Mouse (Mus musculus) midbrain, embryonic 12.5 days (tissue): Measurements from ENCODE around the gene Fgf9. TPM values are rescaled to one million over a fixed set of nuclear protein-coding genes. Genes with fewer than 3 reads are reported as not detected.

Source experiments
- ATAC-seq: fragments of 200-750 bp; cut with Nextera tagmentation; 2 replicates; pipeline ENCODE4 v1.8.0; 2017; ENCODE audit warnings: low read depth, moderate TSS enrichment, moderate library complexity; ENCODE audit not compliant: low FRiP score
- H3K27ac ChIP-seq: fragments of 300-500 bp; sonication (generic); replicated peaks from 2 replicates; pipeline ENCODE4 v1.5.1; 2016; ENCODE audit warnings: mild to moderate bottlenecking
- H3K27me3 ChIP-seq: fragments of 300-500 bp; sonication (generic); 2 replicates; pipeline ENCODE4 v1.6.1; 2016; ENCODE audit warnings: mild to moderate bottlenecking
- H3K36me3 ChIP-seq: fragments of 300-500 bp; sonication (generic); 2 replicates; pipeline ENCODE4 v1.6.1; 2016
- H3K4me1 ChIP-seq: fragments of 300-500 bp; sonication (generic); 2 replicates; pipeline ENCODE4 v1.6.1; 2016
- H3K4me2 ChIP-seq: fragments of 300-500 bp; sonication (generic); replicated peaks from 2 replicates; pipeline ENCODE4 v1.6.1; 2016; ENCODE audit warnings: mild to moderate bottlenecking, moderate library complexity
- H3K4me3 ChIP-seq: fragments of 300-500 bp; sonication (generic); 2 replicates; pipeline ENCODE4 v1.5.1; 2016; ENCODE audit warnings: mild to moderate bottlenecking
- H3K9ac ChIP-seq: fragments of 300-500 bp; sonication (generic); replicated peaks from 2 replicates; pipeline ENCODE4 v1.6.1; 2016; ENCODE audit warnings: mild to moderate bottlenecking, moderate library complexity
- H3K9me3 ChIP-seq: fragments of 300-500 bp; sonication (generic); 2 replicates; pipeline ENCODE4 v1.6.1; 2016; ENCODE audit warnings: mild to moderate bottlenecking
- WGBS: fragments of 180-500 bp; shearing (Covaris S2); methylation state at CpG from one replicate; pipeline ENCODE4 v1.1.7; 2016; 5-methylcytosine and 5-hydroxymethylcytosine counted together
- polyA plus RNA-seq: library from polyadenylated mRNA; unstranded; fragments of >200 nt; fragmentation: Nextera tagmentation; extraction: Ambion mirVana; gene quantifications from 2 replicates; pipeline ENCODE4 v1.2.1, GENCODE M21; 2016

The Fgf9 gene
- polyA plus RNA-seq: 3.4 and 3.9 TPM in 2 replicates

GRCm38 (mm10) chr14:58070481-58071119, at the start of gene Fgf9:
Gene Fgf9 (plus strand): TSS chr14:58070547.
- WGBS: 0% methylated on average over 33 of the region's 33 CpGs
- no peak for ATAC-seq
- Histone ChIP-seq H3K4me1 (peaks cover 39% of the 10 kb centered on the region), H3K9me3 (no peaks in the 10 kb centered on the region), H3K4me2 (peak within 1 kb of the TSS; percentile 97), H3K27me3 (peaks cover 70% of the 10 kb centered on the region), H3K36me3 (no peaks in the 10 kb centered on the region), H3K9ac (peak within 1 kb of the TSS; percentile 66), H3K27ac (no peak within 1 kb of the TSS), H3K4me3 (peak within 1 kb of the TSS; percentile 61)

- no peaks in the 10 kb centered on the region for H3K36me3 ChIP-seq
- peaks cover 7% of the 10 kb centered on the region; the same call in 1 of the 2 replicates for H3K27me3 ChIP-seq
- no peak overlapping the region for H3K27ac ChIP-seq
- no peak for ATAC-seq
- H3K4me1 ChIP-seq: peaks cover 5% of the 10 kb centered on the region; the same call in 1 of the 2 replicates
- 11% methylated on average over 8 of the region's 8 CpGs for WGBS
- no peak overlapping the region for H3K4me3 ChIP-seq
- H3K9ac ChIP-seq: no peak overlapping the region
- H3K4me2 ChIP-seq: no peak overlapping the region
- no peaks in the 10 kb centered on the region for H3K9me3 ChIP-seq
Observed at GRCm38 (mm10) chr14:58034567-58034966, 35.8 kb upstream of the Fgf9 start.

GRCm38 (mm10) chr14:58036174-58036573, 34.2 kb upstream of the Fgf9 start:
- no peak overlapping the region for H3K9ac ChIP-seq
- WGBS: 50% methylated on average over 6 of the region's 6 CpGs
- ATAC-seq: no peak

GRCm38 (mm10) chr14:58046639-58047284, 23.6 kb upstream of the Fgf9 start:
- H3K36me3 ChIP-seq: no peaks in the 10 kb centered on the region
- H3K4me2 ChIP-seq: no peak overlapping the region
- 87% methylated on average over 4 of the region's 4 CpGs for WGBS
- H3K27ac ChIP-seq: no peak overlapping the region
- ATAC-seq: no peak
- H3K9me3 ChIP-seq: no peaks in the 10 kb centered on the region
- H3K4me3 ChIP-seq: no peak overlapping the region
- no peaks in the 10 kb centered on the region for H3K4me1 ChIP-seq
- H3K9ac ChIP-seq: no peak overlapping the region
- H3K27me3 ChIP-seq: no peaks in the 10 kb centered on the region

More at GRCm38 (mm10) chr14:58036174-58036573, 34.2 kb upstream of the Fgf9 start:
- no peak overlapping the region for H3K4me2 ChIP-seq
- no peaks in the 10 kb centered on the region for H3K9me3 ChIP-seq
- no peak overlapping the region for H3K27ac ChIP-seq
- H3K4me1 ChIP-seq: peaks cover 5% of the 10 kb centered on the region; the same call in 1 of the 2 replicates
- H3K27me3 ChIP-seq: peaks cover 7% of the 10 kb centered on the region; the same call in 1 of the 2 replicates
- no peaks in the 10 kb centered on the region for H3K36me3 ChIP-seq
- H3K4me3 ChIP-seq: no peak overlapping the region

- H3K27ac ChIP-seq: no peak overlapping the region
- H3K9ac ChIP-seq: no peak overlapping the region
- no peaks in the 10 kb centered on the region for H3K27me3 ChIP-seq
- H3K4me3 ChIP-seq: no peak overlapping the region
- 0 out of 2 replicates have a peak, but pooled peaks cover 4% of the 10 kb centered on the region for H3K9me3 ChIP-seq
- WGBS: 81% methylated on average over 5 of the region's 5 CpGs
- H3K36me3 ChIP-seq: no peaks in the 10 kb centered on the region
- ATAC-seq: no peak
- no peak overlapping the region for H3K4me2 ChIP-seq
- no peaks in the 10 kb centered on the region for H3K4me1 ChIP-seq
Observed at GRCm38 (mm10) chr14:58050691-58051090, 19.7 kb upstream of the Fgf9 start.

- Histone ChIP-seq H3K27ac (no peak overlapping the region), H3K27me3 (peaks cover 41% of the 10 kb centered on the region), H3K9ac (no peak overlapping the region), H3K4me2 (no peak overlapping the region), H3K4me1 (peaks cover 17% of the 10 kb centered on the region), H3K4me3 (no peak overlapping the region), H3K36me3 (no peaks in the 10 kb centered on the region), H3K9me3 (no peaks in the 10 kb centered on the region)
- ATAC-seq: no peak
- 52% methylated on average over 2 of the region's 2 CpGs for WGBS
Observed at GRCm38 (mm10) chr14:58067586-58067985, 2.8 kb upstream of the Fgf9 start.

GRCm38 (mm10) chr14:58068641-58069040, 1.7 kb upstream of the Fgf9 start:
- WGBS: 80% methylated on average over 1 of the region's 1 CpGs
- H3K9me3 ChIP-seq: no peaks in the 10 kb centered on the region

GRCm38 (mm10) chr14:58069927-58070326, 420 bp upstream of the Fgf9 start:
- ATAC-seq: no peak
- no peak overlapping the region; the same call in 1 of the 2 replicates for H3K9ac ChIP-seq
- H3K4me3 ChIP-seq: peak overlapping the region; percentile 61
- H3K27me3 ChIP-seq: peaks cover 63% of the 10 kb centered on the region
- H3K27ac ChIP-seq: no peak overlapping the region
- WGBS: 3% methylated on average over 6 of the region's 6 CpGs
- H3K9me3 ChIP-seq: no peaks in the 10 kb centered on the region
- peak overlapping the region; percentile 97 for H3K4me2 ChIP-seq
- no peaks in the 10 kb centered on the region for H3K36me3 ChIP-seq
- H3K4me1 ChIP-seq: peaks cover 34% of the 10 kb centered on the region

More at GRCm38 (mm10) chr14:58068641-58069040, 1.7 kb upstream of the Fgf9 start:
- Histone ChIP-seq H3K27ac (no peak overlapping the region), H3K27me3 (peaks cover 50% of the 10 kb centered on the region), H3K36me3 (no peaks in the 10 kb centered on the region), H3K9ac (no peak overlapping the region), H3K4me2 (no peak overlapping the region), H3K4me1 (peaks cover 25% of the 10 kb centered on the region), H3K4me3 (no peak overlapping the region)
- no peak for ATAC-seq

- peak; percentile 17; the same call in 1 of the 2 replicates for ATAC-seq
- Histone ChIP-seq H3K27me3 (peaks cover 76% of the 10 kb centered on the region), H3K9ac (peak overlapping the region; percentile 66), H3K4me2 (peak overlapping the region; percentile 97), H3K27ac (no peak overlapping the region), H3K4me3 (peak overlapping the region; percentile 61), H3K36me3 (no peaks in the 10 kb centered on the region), H3K9me3 (no peaks in the 10 kb centered on the region), H3K4me1 (peaks cover 44% of the 10 kb centered on the region)
- under 1% methylated on average over 31 of the region's 31 CpGs for WGBS
Observed at GRCm38 (mm10) chr14:58071120-58071641, 834 bp downstream of the Fgf9 start.

GRCm38 (mm10) chr14:58071830-58072770, 1.8 kb downstream of the Fgf9 start:
- no peak overlapping the region for H3K27ac ChIP-seq
- peak; percentile 75 for ATAC-seq
- peak overlapping the region; percentile 45 for H3K9ac ChIP-seq
- WGBS: under 1% methylated on average over 80 of the region's 85 CpGs
- H3K27me3 ChIP-seq: peaks cover 85% of the 10 kb centered on the region
- peak overlapping the region; percentile 61 for H3K4me3 ChIP-seq
- H3K4me2 ChIP-seq: peak overlapping the region; percentile 97
- H3K36me3 ChIP-seq: no peaks in the 10 kb centered on the region
- H3K9me3 ChIP-seq: no peaks in the 10 kb centered on the region
- peaks cover 48% of the 10 kb centered on the region for H3K4me1 ChIP-seq

GRCm38 (mm10) chr14:58072771-58073501, 2.6 kb downstream of the Fgf9 start:
- peaks cover 93% of the 10 kb centered on the region for H3K27me3 ChIP-seq
- no peak for ATAC-seq
- no peak overlapping the region for H3K27ac ChIP-seq
- H3K9me3 ChIP-seq: no peaks in the 10 kb centered on the region
- H3K9ac ChIP-seq: no peak overlapping the region
- H3K36me3 ChIP-seq: no peaks in the 10 kb centered on the region
- peak overlapping the region; percentile 97 for H3K4me2 ChIP-seq
- under 1% methylated on average over 29 of the region's 29 CpGs for WGBS
- peak overlapping the region; percentile 61 for H3K4me3 ChIP-seq
- H3K4me1 ChIP-seq: peaks cover 48% of the 10 kb centered on the region
